Mouse (Mus musculus) MEL-GATA-1-ER (cell line): ENCODE measurements around the gene Bcl11a.

ENCODE experiments used
- DNase-seq: peaks from one replicate; pipeline ENCODE4 v3.0.0-alpha.2; 2012; ENCODE audit warnings: low read depth; ENCODE audit errors: extremely low read depth

The Bcl11a gene

GRCm38 (mm10) chr11:24079392-24080391 is 1.8 kb downstream of the Bcl11a start:
- DNase-seq, result no peak

- no peak for DNase-seq
These were observed 2.7 kb downstream of the Bcl11a start for GRCm38 (mm10) chr11:24080541-24080940.

DNA sequence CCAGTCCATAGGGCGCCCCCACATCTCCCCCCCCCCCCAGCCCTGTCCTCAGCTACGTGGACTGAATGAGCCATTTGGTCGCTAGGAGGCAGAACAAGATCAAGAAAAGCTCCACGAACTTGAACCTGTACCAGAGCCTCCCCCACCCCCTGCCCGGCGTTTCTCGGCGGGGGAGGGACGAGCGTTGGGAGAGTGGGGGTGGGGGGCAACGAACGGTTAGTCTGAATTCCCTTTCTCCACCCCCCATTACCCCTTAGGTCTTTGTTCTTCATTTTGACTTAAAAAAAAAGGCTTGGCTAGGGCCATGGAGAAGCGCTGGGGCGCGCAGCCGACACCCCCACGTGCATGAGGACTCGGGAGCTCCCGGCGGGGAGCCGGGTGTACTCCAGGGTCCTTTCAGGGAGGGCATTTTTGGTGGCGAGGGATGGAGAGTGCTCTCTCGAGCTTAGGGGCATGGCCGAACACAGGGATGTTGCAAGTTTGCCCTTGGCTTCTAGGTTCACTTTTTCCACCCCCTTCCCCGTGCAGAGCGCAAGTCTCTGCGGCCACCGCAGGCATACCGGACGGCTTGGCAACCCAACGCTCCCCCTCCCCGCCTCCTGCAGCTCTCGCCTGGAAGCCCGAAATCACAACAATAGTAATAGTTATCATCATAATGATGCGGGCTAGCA is 3.3 kb downstream of the Bcl11a start:
- no peak for DNase-seq

DNA sequence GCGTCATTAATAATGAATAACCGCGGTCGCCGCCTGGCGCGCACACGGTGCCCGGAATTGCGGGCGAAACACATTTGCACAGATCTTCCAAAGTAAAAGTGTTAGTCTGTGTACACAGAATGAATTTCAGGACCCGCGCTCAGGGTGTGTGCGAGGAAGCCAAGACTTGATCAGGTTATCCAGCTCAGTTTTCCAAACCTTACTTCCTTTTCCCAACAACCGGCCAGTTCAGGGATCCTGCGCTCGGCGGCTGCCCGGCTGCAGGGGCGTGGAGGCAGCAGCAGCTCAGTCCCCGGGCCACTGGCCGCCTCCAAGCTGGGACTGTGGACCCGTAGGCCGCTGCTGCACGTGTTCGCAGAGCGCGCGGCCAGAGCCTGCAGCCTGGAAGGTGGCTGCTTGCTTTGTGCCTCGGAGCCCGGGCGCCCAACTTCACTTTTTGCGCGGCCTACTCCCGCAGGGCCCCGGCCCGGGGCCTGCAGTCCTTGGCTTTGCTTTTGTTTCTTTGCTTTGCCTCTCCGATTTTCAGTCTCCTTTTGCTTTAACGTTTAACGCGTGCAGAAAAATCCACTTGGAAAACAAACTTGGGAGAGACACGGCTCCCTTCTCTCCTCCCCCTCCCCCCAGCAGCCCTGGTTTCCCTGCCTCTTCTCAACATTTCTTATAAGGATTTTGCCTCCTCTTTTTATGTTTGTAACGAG is 4.0 kb downstream of the Bcl11a start:
- DNase-seq, result no peak

GRCm38 (mm10) chr11:24082385-24083075 is 4.7 kb downstream of the Bcl11a start:
- no peak for DNase-seq

DNA sequence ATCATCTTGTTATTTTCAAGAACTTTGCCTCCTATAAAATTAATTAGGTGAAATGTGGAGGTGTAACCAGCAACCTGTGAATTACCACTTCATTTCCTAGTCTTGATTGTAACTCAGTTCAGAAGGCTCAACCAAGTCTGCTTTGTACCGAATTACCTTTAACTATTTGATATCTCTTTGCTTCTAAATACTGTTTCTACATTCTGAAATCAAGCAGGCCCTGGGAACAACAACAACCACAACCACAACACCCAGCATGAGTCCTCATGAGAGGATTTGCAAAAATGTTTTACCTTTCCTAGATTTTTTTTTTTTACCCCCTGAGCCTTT is 5.2 kb downstream of the Bcl11a start:
- DNase-seq, result no peak

DNA sequence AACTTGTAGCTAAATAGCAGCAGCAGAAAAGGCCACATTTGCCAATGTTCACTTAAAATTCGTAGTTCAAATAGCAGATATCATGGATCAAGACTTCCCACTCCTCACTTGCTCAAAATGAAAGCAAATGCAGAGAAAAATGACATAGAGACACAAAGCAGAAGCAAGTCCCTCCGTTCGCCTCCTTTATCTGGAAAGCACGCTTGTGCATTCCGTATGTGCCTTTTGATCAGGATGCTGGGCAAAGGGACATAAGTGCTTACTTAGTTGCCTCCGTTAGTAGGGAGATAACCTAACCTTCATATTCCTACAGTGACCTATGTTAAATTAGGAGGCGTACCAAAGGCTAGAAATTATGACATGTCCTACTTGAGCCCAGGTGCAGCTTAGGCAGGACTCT is 5.6 kb downstream of the Bcl11a start:
- no peak for DNase-seq

DNA sequence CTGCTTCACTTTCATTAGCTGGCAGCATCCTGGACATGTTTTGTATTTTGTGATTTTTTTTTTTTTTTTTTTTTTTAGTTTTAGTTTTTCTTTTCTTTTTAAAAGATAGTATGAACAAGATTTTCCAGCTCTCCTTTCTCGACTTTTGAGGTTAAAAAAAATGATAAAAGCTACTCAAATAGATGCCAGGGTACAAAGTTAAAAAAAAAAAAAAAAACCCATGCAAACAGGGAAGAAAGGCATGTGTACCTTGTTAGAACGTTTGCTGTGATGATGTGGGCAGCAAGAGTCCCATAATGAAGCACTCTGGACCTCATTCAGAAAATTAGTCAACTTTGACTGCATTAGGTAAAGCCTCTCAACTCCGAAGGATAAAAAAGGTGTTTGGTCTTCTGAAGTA is 6.2 kb downstream of the Bcl11a start:
- DNase-seq, result no peak

DNA sequence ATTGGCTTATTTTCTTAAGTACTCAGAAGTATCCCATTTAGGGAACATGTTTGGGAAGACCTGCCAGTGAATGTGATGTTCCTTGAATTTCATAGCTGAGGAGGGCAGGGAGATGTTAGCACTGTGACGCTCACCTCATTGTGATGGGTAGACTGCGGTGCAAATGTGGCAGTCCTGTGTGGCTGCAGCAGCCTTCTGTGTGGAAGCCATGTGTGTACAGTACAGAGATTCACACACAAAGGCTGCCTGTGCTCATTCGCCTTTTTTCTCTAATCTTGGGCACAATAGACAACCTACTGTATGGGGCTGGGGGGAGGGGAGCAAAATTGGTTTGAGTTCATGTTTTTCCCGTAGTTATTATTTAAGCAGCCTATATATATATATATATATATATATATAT is 6.7 kb downstream of the Bcl11a start:
- DNase-seq, result no peak

DNA sequence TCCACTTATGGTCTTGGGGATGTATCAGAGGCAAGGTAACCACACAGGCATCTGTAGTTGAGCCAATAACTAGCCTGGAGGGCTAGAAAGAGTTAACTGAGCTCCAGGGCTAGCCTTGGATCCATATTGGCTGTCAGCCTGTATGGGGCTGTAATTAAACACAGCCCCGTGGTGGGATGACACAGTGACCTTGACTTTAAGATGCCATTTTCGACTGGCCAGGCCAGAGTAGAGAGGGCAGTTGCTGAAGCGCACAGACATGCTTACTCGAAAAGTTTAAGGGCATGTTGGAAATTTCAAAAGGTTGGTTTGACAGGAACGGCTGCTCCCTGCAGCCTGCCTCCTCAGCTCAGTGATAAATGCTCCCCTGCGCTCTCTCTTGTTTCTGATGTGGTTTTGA is 8.1 kb downstream of the Bcl11a start:
- no peak for DNase-seq

GRCm38 (mm10) chr11:24087069-24087468 is 9.2 kb downstream of the Bcl11a start:
- DNase-seq, result no peak

GRCm38 (mm10) chr11:24090443-24090842 is 12.6 kb downstream of the Bcl11a start:
- DNase-seq, result no peak

DNA sequence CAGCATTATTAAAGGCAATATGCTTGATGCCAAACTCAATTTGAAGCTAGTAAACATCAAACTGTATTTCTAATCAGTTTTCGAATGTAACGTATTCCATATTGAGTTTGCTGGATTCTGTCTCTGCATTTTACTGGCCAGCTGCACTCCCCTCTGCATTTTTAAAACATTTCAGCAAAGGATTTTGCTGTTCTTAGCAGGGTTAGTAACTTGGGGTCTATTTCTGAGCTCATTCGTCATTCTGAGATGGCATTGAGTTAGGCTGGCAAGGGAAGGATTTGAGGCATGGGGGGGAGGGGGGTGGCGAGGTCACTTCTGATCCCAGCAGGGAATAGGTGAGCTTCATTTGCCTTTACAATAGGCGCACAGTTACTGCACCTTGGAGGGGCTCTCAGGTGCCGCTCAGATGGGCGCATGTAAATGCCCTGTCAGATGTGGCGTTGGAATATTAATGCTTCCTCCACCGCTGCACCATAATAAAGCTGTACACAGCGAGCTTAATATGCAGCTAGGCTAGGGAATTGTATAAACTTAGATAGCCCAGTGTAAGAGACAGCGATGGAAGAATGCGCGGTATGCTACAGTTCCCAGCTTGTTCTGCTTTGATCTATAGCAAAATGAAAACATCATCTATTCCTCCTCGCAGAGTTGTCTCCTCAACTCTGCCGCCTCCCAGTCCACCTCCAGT is 13.7 kb downstream of the Bcl11a start:
- no peak for DNase-seq

DNA sequence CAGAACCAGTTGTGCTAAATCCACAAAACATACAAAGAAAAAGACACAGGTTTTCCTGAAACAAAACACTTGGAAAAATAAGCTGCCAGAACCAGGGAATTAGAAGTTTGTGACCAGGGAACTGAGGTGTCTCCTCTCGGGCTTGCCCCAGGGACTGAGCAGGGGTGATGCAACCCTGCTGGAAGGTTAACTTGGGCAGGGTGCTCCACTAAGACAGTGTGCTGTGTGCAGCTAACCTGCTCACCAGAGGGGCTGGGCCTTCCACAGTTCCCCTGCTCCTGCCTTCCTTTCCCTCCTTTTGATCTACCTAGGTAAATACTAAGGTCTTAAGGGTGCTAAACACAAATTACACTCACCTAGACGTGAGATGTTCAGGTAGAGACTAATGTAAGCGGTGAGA is 14.8 kb downstream of the Bcl11a start:
- no peak for DNase-seq

- no peak for DNase-seq
These were observed 16.2 kb downstream of the Bcl11a start for GRCm38 (mm10) chr11:24094086-24094487.

DNA sequence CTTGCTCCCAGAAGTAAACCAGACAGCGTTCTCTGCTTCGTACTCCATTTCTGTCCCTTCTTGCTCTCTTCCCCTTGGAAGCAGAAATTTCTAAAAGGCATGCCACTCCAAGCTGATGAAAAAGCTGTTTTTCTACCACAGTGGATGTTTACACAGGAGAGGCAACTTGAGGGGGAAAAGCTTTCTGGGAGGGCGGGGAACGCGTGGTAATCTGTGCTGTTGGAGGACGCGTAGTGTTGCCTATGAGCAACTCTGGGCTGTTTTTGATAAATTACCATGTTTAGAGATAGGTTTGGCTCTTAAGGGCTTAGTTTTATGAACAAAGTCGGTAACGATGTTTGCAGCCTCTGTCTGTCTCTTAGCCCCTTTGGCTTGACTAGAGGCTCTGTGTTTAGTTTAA is 17.4 kb downstream of the Bcl11a start:
- DNase-seq, result no peak

DNA sequence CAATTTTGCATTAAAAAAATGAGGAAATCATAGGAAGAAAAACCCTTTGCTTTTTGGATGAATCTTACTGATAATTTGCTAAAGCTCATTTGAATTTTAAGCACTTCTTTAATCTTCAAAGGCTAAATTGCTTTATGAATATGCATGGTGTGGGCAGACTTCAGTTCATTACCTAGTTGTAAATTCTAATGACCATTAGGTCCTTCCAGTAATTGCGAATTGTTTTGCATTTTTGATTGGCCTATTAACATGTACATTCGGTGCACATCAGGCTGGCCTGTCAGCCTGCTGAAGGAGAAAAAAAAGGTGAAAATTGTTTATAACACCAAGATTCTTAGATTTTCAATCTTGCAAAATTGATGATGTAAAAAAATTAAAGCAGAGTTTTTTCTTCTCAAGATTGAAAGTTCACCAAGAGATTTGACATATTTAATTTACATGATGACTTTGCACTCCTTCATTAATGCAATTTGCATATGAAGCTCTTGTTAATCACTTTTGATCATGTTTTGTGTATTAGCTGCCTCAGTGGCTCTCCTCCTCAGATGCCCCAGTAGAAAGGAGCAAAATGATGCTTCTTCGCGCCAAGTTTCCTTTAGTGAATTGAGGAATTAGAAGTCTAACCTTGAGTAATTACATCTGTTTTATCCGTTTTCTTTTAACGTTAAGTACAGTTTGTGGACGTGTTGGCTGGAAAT is 17.9 kb downstream of the Bcl11a start:
- DNase-seq, result no peak

- DNase-seq, result no peak
These were observed 18.6 kb downstream of the Bcl11a start for GRCm38 (mm10) chr11:24096483-24096882.

- DNase-seq, result no peak
These were observed 19.2 kb downstream of the Bcl11a start for GRCm38 (mm10) chr11:24097026-24097425.

DNA sequence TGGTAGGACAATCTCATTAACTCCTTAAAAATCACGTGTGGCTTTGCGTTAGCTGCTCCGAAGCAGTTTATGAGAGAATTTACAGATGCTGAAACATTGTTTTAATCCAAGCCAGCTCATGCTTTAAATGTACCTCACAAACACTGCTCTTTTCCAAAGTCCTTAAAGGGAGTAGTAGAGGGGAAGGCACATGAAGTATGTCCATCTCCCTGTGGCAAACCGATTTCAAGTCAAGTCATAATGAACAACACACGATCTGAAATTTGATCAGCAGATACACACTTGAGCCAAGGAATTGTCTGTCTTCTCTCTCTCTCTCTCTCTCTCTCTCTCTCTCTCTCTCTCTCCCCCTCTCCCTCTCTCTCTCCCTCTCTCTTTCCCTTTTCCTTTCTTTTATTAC is 20.2 kb downstream of the Bcl11a start:
- DNase-seq, result no peak
